Mouse (Mus musculus) hindbrain, embryonic 16.5 days (tissue): ENCODE results near the gene Smc4. TPM values are rescaled to one million over a fixed set of nuclear protein-coding genes. Genes with fewer than 3 reads are reported as not detected.

ENCODE experiments used
- ATAC-seq: fragments of 200-750 bp; cut with Nextera tagmentation; 2 replicates; pipeline ENCODE4 v1.8.0; 2017; ENCODE audit warnings: moderate TSS enrichment, moderate library complexity
- H3K27ac ChIP-seq: fragments of 300-500 bp; sonication (generic); 2 replicates; pipeline ENCODE4 v1.5.1; 2014; ENCODE audit warnings: low read depth, mild to moderate bottlenecking, control low read depth, low read length, moderate library complexity
- H3K27me3 ChIP-seq: fragments of 300-500 bp; sonication (generic); replicated peaks from 2 replicates; pipeline ENCODE4 v1.6.1; 2014; ENCODE audit warnings: low read length; ENCODE audit not compliant: control insufficient read depth, insufficient read depth
- H3K36me3 ChIP-seq: fragments of 300-500 bp; sonication (generic); 2 replicates; pipeline ENCODE4 v1.6.1; 2014; ENCODE audit warnings: mild to moderate bottlenecking, low read length, moderate library complexity, mixed read lengths; ENCODE audit not compliant: control insufficient read depth, insufficient read depth
- H3K4me1 ChIP-seq: fragments of 300-500 bp; sonication (generic); 2 replicates; pipeline ENCODE4 v1.6.1; 2014; ENCODE audit warnings: low read depth, low read length; ENCODE audit not compliant: control insufficient read depth, insufficient read depth
- H3K4me2 ChIP-seq: fragments of 300-500 bp; sonication (generic); 2 replicates; pipeline ENCODE4 v1.6.1; 2014; ENCODE audit warnings: mild to moderate bottlenecking, low read length, control low read depth, moderate library complexity
- H3K4me3 ChIP-seq: fragments of 300-500 bp; sonication (generic); 2 replicates; pipeline ENCODE4 v1.5.1; 2014; ENCODE audit warnings: mild to moderate bottlenecking, low read length, control low read depth, moderate library complexity
- H3K9ac ChIP-seq: fragments of 300-500 bp; sonication (generic); 2 replicates; pipeline ENCODE4 v1.6.1; 2014; ENCODE audit warnings: low read depth, mild to moderate bottlenecking, control low read depth, low read length, moderate library complexity
- H3K9me3 ChIP-seq: fragments of 300-500 bp; sonication (generic); 2 replicates; pipeline ENCODE4 v1.6.1; 2014; ENCODE audit warnings: mild to moderate bottlenecking, low read length, moderate library complexity; ENCODE audit not compliant: control insufficient read depth
- WGBS: fragments of 180-500 bp; shearing (Covaris S2); extraction: QIAGEN DNeasy Blood & Tissue Kit; methylation state at CpG from one replicate; pipeline ENCODE4 v1.1.7; 2014; 5-methylcytosine and 5-hydroxymethylcytosine counted together
- microRNA counts: library from miRNA; unstranded; fragments of <30 nt; microRNA quantifications from one replicate; lab custom pipeline; 2016
- microRNA-seq: library from miRNA; unstranded; fragments of <30 nt; microRNA quantifications from one replicate; pipeline ENCODE4, GENCODE M21; 2017
- polyA plus RNA-seq: library from polyadenylated mRNA; unstranded; fragments of >200 nt; fragmentation: Nextera tagmentation; extraction: Ambion mirVana; gene quantifications from 2 replicates; pipeline ENCODE4 v1.2.1, GENCODE M21; 2015

Smc4 gene
- polyA plus RNA-seq, 1 experiment from 2014 or later, result 37.5 TPM

- Histone ChIP-seq H3K27me3 (no peaks in the 10 kb centered on the region), H3K4me3 (no peak overlapping the region), H3K4me1 (no peaks in the 10 kb centered on the region), H3K9ac (no peak overlapping the region), H3K27ac (no peak overlapping the region), H3K36me3 (no peaks in the 10 kb centered on the region), H3K4me2 (no peak overlapping the region), H3K9me3 (no peaks in the 10 kb centered on the region)
- WGBS, result 82% methylated on average over 7 of the region's 7 CpGs
- no peak for ATAC-seq
Measured at GRCm38 (mm10) chr3:69054760-69055432, 50.4 kb downstream of the Smc4 start.

- H3K27me3 ChIP-seq, result no peaks in the 10 kb centered on the region
- no peak for ATAC-seq
- no peak overlapping the region for H3K27ac ChIP-seq
- no peaks in the 10 kb centered on the region for H3K4me1 ChIP-seq
- H3K9ac ChIP-seq, result no peak overlapping the region
- no peak overlapping the region for H3K4me2 ChIP-seq
- WGBS, result 91% methylated on average over 3 of the region's 3 CpGs
- no peaks in the 10 kb centered on the region for H3K36me3 ChIP-seq
- no peaks in the 10 kb centered on the region for H3K9me3 ChIP-seq
- no peak overlapping the region for H3K4me3 ChIP-seq
Measured at GRCm38 (mm10) chr3:69055871-69056270, 51.3 kb downstream of the Smc4 start.

GRCm38 (mm10) chr3:69060672-69061071, 56.1 kb downstream of the Smc4 start:
- no peaks in the 10 kb centered on the region for H3K9me3 ChIP-seq

GRCm38 (mm10) chr3:69062764-69063163, 58.2 kb downstream of the Smc4 start:
- Histone ChIP-seq H3K9me3 (no peaks in the 10 kb centered on the region), H3K4me3 (no peak overlapping the region), H3K27me3 (no peaks in the 10 kb centered on the region), H3K4me2 (no peak overlapping the region), H3K9ac (no peak overlapping the region), H3K36me3 (no peaks in the 10 kb centered on the region), H3K27ac (no peak overlapping the region), H3K4me1 (no peaks in the 10 kb centered on the region)
- WGBS, result 89% methylated on average over 1 of the region's 1 CpGs
- no peak for ATAC-seq

More at GRCm38 (mm10) chr3:69060672-69061071, 56.1 kb downstream of the Smc4 start:
- Histone ChIP-seq H3K4me1 (no peaks in the 10 kb centered on the region), H3K9ac (no peak overlapping the region), H3K4me3 (no peak overlapping the region), H3K36me3 (no peaks in the 10 kb centered on the region), H3K27me3 (no peaks in the 10 kb centered on the region), H3K27ac (no peak overlapping the region), H3K4me2 (no peak overlapping the region)
- no peak for ATAC-seq
- WGBS, result 93% methylated on average over 4 of the region's 4 CpGs

- no peak overlapping the region for H3K9ac ChIP-seq
- ATAC-seq, result no peak
- H3K9me3 ChIP-seq, result no peaks in the 10 kb centered on the region
- no peaks in the 10 kb centered on the region for H3K36me3 ChIP-seq
- 45% methylated on average over 1 of the region's 1 CpGs for WGBS
- no peaks in the 10 kb centered on the region for H3K4me1 ChIP-seq
- no peaks in the 10 kb centered on the region for H3K27me3 ChIP-seq
- H3K27ac ChIP-seq, result no peak overlapping the region
- H3K4me2 ChIP-seq, result no peak overlapping the region
- H3K4me3 ChIP-seq, result no peak overlapping the region
Measured at GRCm38 (mm10) chr3:69064005-69064404, 59.5 kb downstream of the Smc4 start.

MicroRNAs encoded within 50 kb of the gene (microRNA counts, 519-probe panel; counts per million panel counts)
- 3,643 counts per million, percentile 93 among the panel's probes with 10 or more counts for microRNA mmu-miR-15b (lab: Ali Mortazavi, UCI)

Small RNAs within 50 kb of the gene (microRNA-seq; reads per million reads assigned to microRNA genes)
- gene Mir15b (739 reads per million, percentile 74 among the genes with 10 or more reads in this experiment), gene Mir16-2 (202 reads per million, percentile 59 among the genes with 10 or more reads in this experiment)

Other genes starting within 250 kb of the Smc4 start
- gene 1110032F04Rik, start 135.2 kb upstream of the Smc4 start, polyA plus RNA-seq, result 4.8 and 5.1 TPM in 2 replicates
- gene Ift80, start 168 bp upstream of the Smc4 start, polyA plus RNA-seq, result 7.8 and 9.1 TPM in 2 replicates
- 32.0 and 36.4 TPM in 2 replicates for gene Trim59, start 40.0 kb downstream of the Smc4 start, polyA plus RNA-seq
- 27.0 and 28.7 TPM in 2 replicates for gene Kpna4, start 122.4 kb downstream of the Smc4 start, polyA plus RNA-seq
- gene Arl14, start 217.7 kb downstream of the Smc4 start, polyA plus RNA-seq, result not detected in 2 replicates